Mouse (Mus musculus) left cerebral cortex, postnatal 36 days (tissue): ENCODE measurements at regions not wholly inside any gene's neighbourhood (a gene's known extent, or its start where the extent isn't known, plus 50 kb on each side); places are given as distances from the start of the nearest gene placed in this dataset.
A peak's percentile ranks its signal among the peaks of the same experiment; 100 is the strongest.
"Not testable (repeated sequence)": the region's sequence is repeated elsewhere in the genome, so short reads cannot be mapped to it uniquely, and the experiment has no call there.

Experiments used
- DNase-seq, 2 experiments: peaks; one replicate each; pipeline ENCODE4 v3.0.0; 2021 to 2022; ENCODE audit warnings: low spot score in 2 of 2, mixed read lengths in 1 of 2
- intact Hi-C: fragments of 180-260 bp; cut with DNase I; formaldehyde crosslinking; loops from one replicate; pipeline ENCODE4 v1.15.1; 2025

- intact Hi-C loops, result loop anchor here (10.0 kb wide), 1 partner anchor 214 kb away; no protein-coding TSS in a partner anchor
These were observed 333.1 kb downstream of the Fut8 start for GRCm38 (mm10) chr12:77571071-77571470.

GRCm38 (mm10) chr12:77575046-77575445 is 337.1 kb downstream of the Fut8 start:
- no peak for DNase-seq
- intact Hi-C loops, result loop anchor here (10.0 kb wide), 1 partner anchor 210 kb away; no protein-coding TSS in a partner anchor

More at GRCm38 (mm10) chr12:77571071-77571470, 333.1 kb downstream of the Fut8 start:
- DNase-seq, result no peak

- intact Hi-C loops, result no loop called here
- DNase-seq, result peak in 1 of 2 experiments; percentile 0
These were observed 350.4 kb downstream of the Fut8 start for GRCm38 (mm10) chr12:77588297-77588696.

GRCm38 (mm10) chr12:77589416-77589815 is 351.5 kb downstream of the Fut8 start:
- intact Hi-C loops, result no loop called here
- DNase-seq, result peak in 1 of 2 experiments; percentile 1

GRCm38 (mm10) chr12:77594092-77594491 is 356.2 kb downstream of the Fut8 start:
- intact Hi-C loops, result no loop called here
- DNase-seq, result no peak

GRCm38 (mm10) chr12:77594657-77595056 is 356.7 kb downstream of the Fut8 start:
- intact Hi-C loops, result no loop called here
- no peak for DNase-seq

- intact Hi-C loops, result no loop called here
- DNase-seq, result no peak
These were observed 357.9 kb downstream of the Fut8 start for GRCm38 (mm10) chr12:77595821-77596220.

GRCm38 (mm10) chr12:77596676-77597075 is 358.8 kb downstream of the Fut8 start:
- DNase-seq, result no peak
- intact Hi-C loops, result no loop called here

- intact Hi-C loops, result no loop called here
- no peak for DNase-seq
These were observed 359.9 kb downstream of the Fut8 start for GRCm38 (mm10) chr12:77597627-77598333.

- DNase-seq, result no peak
- intact Hi-C loops, result no loop called here
These were observed 360.4 kb downstream of the Fut8 start for GRCm38 (mm10) chr12:77598334-77598715.

GRCm38 (mm10) chr12:77599391-77599790 is 361.5 kb downstream of the Fut8 start:
- DNase-seq, result no peak
- intact Hi-C loops, result no loop called here

GRCm38 (mm10) chr12:77603832-77604501 is 366.0 kb downstream of the Fut8 start:
- DNase-seq, result peak; percentile 42 to 63
- intact Hi-C loops, result no loop called here

GRCm38 (mm10) chr12:77617552-77617951 is 379.6 kb downstream of the Fut8 start:
- no peak for DNase-seq
- intact Hi-C loops, result no loop called here

- intact Hi-C loops, result no loop called here
These were observed 384.3 kb downstream of the Fut8 start for GRCm38 (mm10) chr12:77622243-77622642.

GRCm38 (mm10) chr12:77624323-77624722 is 386.4 kb downstream of the Fut8 start:
- DNase-seq, intact Hi-C loops: not testable (repeated sequence)

More at GRCm38 (mm10) chr12:77622243-77622642, 384.3 kb downstream of the Fut8 start:
- no peak for DNase-seq

- DNase-seq, result no peak
- intact Hi-C loops, result no loop called here
These were observed 390.5 kb downstream of the Fut8 start for GRCm38 (mm10) chr12:77628358-77628850.

GRCm38 (mm10) chr12:77633981-77634650 is 396.2 kb downstream of the Fut8 start:
- intact Hi-C loops, result no loop called here
- DNase-seq, result no peak

GRCm38 (mm10) chr12:77638266-77638665 is 400.3 kb downstream of the Fut8 start:
- intact Hi-C loops, result no loop called here
- peak in 1 of 2 experiments; percentile 9 for DNase-seq

GRCm38 (mm10) chr12:77642336-77642735 is 404.4 kb downstream of the Fut8 start:
- intact Hi-C loops, result no loop called here

GRCm38 (mm10) chr12:77647841-77648240 is 409.9 kb downstream of the Fut8 start:
- intact Hi-C loops, result no loop called here
- no peak for DNase-seq

More at GRCm38 (mm10) chr12:77642336-77642735, 404.4 kb downstream of the Fut8 start:
- DNase-seq, result no peak
